Mouse (Mus musculus): ENCODE measurements around the gene M1ap. TPM values are rescaled to one million over a fixed set of nuclear protein-coding genes. Genes with fewer than 3 reads are reported as not detected.

M1ap gene
- total and polyA plus RNA-seq, 3 experiments, result 6.2 to 6.3 TPM; not detected in 1

GRCm38 (mm10) chr6:83014482-83015466 is 68.1 kb downstream of the M1ap start (continued):
- TF ChIP-seq USF2 (IDR thresholded peaks at IDR 0.05; ENCODE audit: borderline replicate concordance in 1 of 2, insufficient read depth in 1 of 2, low read depth in 1 of 2, low read length in 2 of 2) (no peak), MAFK (IDR thresholded peaks at IDR 0.05; ENCODE audit: borderline replicate concordance, low read depth, low read length) (peak; percentile 59; the same call in 1 of the 2 replicates), NRF1 (IDR thresholded peaks at IDR 0.05; ENCODE audit: insufficient read depth, low read depth, low read length, poor library complexity, severe bottlenecking) (peak; percentile 17; the same call in 1 of the 2 replicates), POLR2AphosphoS2 (IDR thresholded peaks at IDR 0.05; ENCODE audit: low read length) (no peak), ELF1 (IDR thresholded peaks at IDR 0.05; ENCODE audit: low read depth, low read length) (0 out of 2 replicates have a peak, but pooled peaks have one; percentile 2), ZNF384 (IDR thresholded peaks at IDR 0.05; ENCODE audit: low read depth, low read length) (peak; percentile 80), TBP (IDR thresholded peaks at IDR 0.05; ENCODE audit: low read depth, low read length) (peak; percentile 76), CTCF (IDR thresholded peaks at IDR 0.05 in 2 of 3, conservative IDR thresholded peaks at IDR 0.05 in 1 of 3; ENCODE audit: control insufficient read depth in 1 of 3, insufficient read depth in 1 of 3, low read depth in 2 of 3, low read length in 3 of 3, poor library complexity in 1 of 3, severe bottlenecking in 1 of 3) (no peak), NELFE (IDR thresholded peaks at IDR 0.05; ENCODE audit: low read depth, low read length) (peak; percentile 62), MYC (IDR thresholded peaks at IDR 0.05; ENCODE audit: low read depth, low read length) (0 out of 2 replicates have a peak, but pooled peaks have one; percentile 32), JUND (IDR thresholded peaks at IDR 0.05; ENCODE audit: low read depth, low read length) (peak; percentile 71; the same call in 1 of the 2 replicates), SIN3A (IDR thresholded peaks at IDR 0.05; ENCODE audit: low read length) (peak; percentile 73), ZKSCAN1 (IDR thresholded peaks at IDR 0.05; ENCODE audit: low read depth, low read length) (no peak), EP300 (IDR thresholded peaks at IDR 0.05; ENCODE audit: low read depth in 1 of 2, low read length in 2 of 2) (peak; percentile 89 to 93), MAZ (IDR thresholded peaks at IDR 0.05; ENCODE audit: low read depth, low read length) (no peak), USF1 (IDR thresholded peaks at IDR 0.05; ENCODE audit: low read depth, low read length) (no peak; the same call in 1 of the 2 replicates), BHLHE40 (IDR thresholded peaks at IDR 0.05; ENCODE audit: borderline replicate concordance, low read depth, low read length) (peak; percentile 73; the same call in 1 of the 2 replicates), MAX (IDR thresholded peaks at IDR 0.05; ENCODE audit: low read length) (no peak; the same call in 1 of the 2 replicates), UBTF (IDR thresholded peaks at IDR 0.05; ENCODE audit: borderline replicate concordance, insufficient read depth, low read depth, low read length) (no peak)

GRCm38 (mm10) chr6:83015749-83016148 is 69.0 kb downstream of the M1ap start:
- H3K36me3 ChIP-seq (ENCODE audit: control insufficient read depth in 1 of 2, insufficient read depth in 2 of 2, low read length in 2 of 2), result peaks cover 0 to 49% of the 10 kb centered on the region in 2 experiments; a peak in 2 of 4 replicates
- DNase-seq (ENCODE audit: low read depth, low spot score), result no peak
- peaks cover under 1% of the 10 kb centered on the region for H3K79me2 ChIP-seq (ENCODE audit: control insufficient read depth, insufficient read depth, low read length, poor library complexity)
- no peak for TF ChIP-seq KAT2A (conservative IDR thresholded peaks at IDR 0.05; ENCODE audit: low read depth, low read length)
- no peak for TF ChIP-seq TCF12 (IDR thresholded peaks at IDR 0.05; ENCODE audit: low read depth, low read length)
- no peak for TF ChIP-seq MAFK (IDR thresholded peaks at IDR 0.05; ENCODE audit: borderline replicate concordance, low read depth, low read length)
- no peak for TF ChIP-seq E2F4 (IDR thresholded peaks at IDR 0.05; ENCODE audit: borderline replicate concordance, low read depth, low read length)
- no peak for TF ChIP-seq MAX (IDR thresholded peaks at IDR 0.05; ENCODE audit: low read length)
- TF ChIP-seq SMC3 (IDR thresholded peaks at IDR 0.05; ENCODE audit: low read depth, low read length), result no peak
- no peak for TF ChIP-seq MAZ (IDR thresholded peaks at IDR 0.05; ENCODE audit: low read depth, low read length)
- no peak for TF ChIP-seq UBTF (IDR thresholded peaks at IDR 0.05; ENCODE audit: borderline replicate concordance, insufficient read depth, low read depth, low read length)
- no peak for TF ChIP-seq ZMIZ1 (IDR thresholded peaks at IDR 0.05; ENCODE audit: low read depth, low read length)
- no peak for TF ChIP-seq ZC3H11A (IDR thresholded peaks at IDR 0.05; ENCODE audit: low read depth, low read length)
- TF ChIP-seq HCFC1 (IDR thresholded peaks at IDR 0.05; ENCODE audit: low read depth, low read length), result no peak
- TF ChIP-seq CHD2 (IDR thresholded peaks at IDR 0.05; ENCODE audit: low read length), result no peak
- no peak for TF ChIP-seq MXI1 (IDR thresholded peaks at IDR 0.05; ENCODE audit: low read depth, low read length)
- TF ChIP-seq GABPA (IDR thresholded peaks at IDR 0.05; ENCODE audit: low read depth, low read length), result no peak
- no peak for TF ChIP-seq BHLHE40 (IDR thresholded peaks at IDR 0.05; ENCODE audit: borderline replicate concordance, low read depth, low read length)
- H3K9me3 ChIP-seq (replicated peaks; ENCODE audit: insufficient read depth, low read length), result no peaks in the 10 kb centered on the region
- no peak overlapping the region; the same call in 1 of the 2 replicates for H3K9ac ChIP-seq (ENCODE audit: control insufficient read depth, low read depth, low read length, poor library complexity, severe bottlenecking)
- peak overlapping the region; percentile 46 for H3K27ac ChIP-seq (ENCODE audit: control insufficient read depth, low read depth, low read length)
- no peak overlapping the region; a peak in 1 of 4 replicates for H3K4me3 ChIP-seq (ENCODE audit: control insufficient read depth in 1 of 2, insufficient read depth in 1 of 2, low read depth in 2 of 2, low read length in 2 of 2)
- H3K27me3 ChIP-seq (ENCODE audit: control insufficient read depth in 1 of 2, insufficient read depth in 2 of 2, low read length in 2 of 2), result no peaks in the 10 kb centered on the region
- H3K4me1 ChIP-seq (ENCODE audit: control insufficient read depth in 1 of 2, insufficient read depth in 2 of 2, low read length in 2 of 2), result peaks cover 38 to 45% of the 10 kb centered on the region in 2 experiments

Data from MEL (cell line).